Mouse (Mus musculus): ENCODE results near the gene Trim56. TPM values are rescaled to one million over a fixed set of nuclear protein-coding genes. Genes with fewer than 3 reads are reported as not detected.

The Trim56 gene
- polyA plus RNA-seq, 1 experiment from 2014 or later, result 12.2 TPM

GRCm38 (mm10) chr5:137111542-137112408 is 4.2 kb downstream of the Trim56 start:
- 79% methylated on average over 4 of the region's 5 CpGs for WGBS
- Histone ChIP-seq H3K36me3 (ENCODE audit: control insufficient read depth, insufficient read depth, low read length) (peaks cover 27% of the 10 kb centered on the region), H3K4me2 (ENCODE audit: low read depth, low read length) (no peak overlapping the region), H3K4me1 (replicated peaks; ENCODE audit: control insufficient read depth, insufficient read depth, low read length) (peaks cover 15% of the 10 kb centered on the region), H3K9ac (ENCODE audit: low read length) (no peak overlapping the region), H3K9me3 (ENCODE audit: control insufficient read depth, low read length) (no peaks in the 10 kb centered on the region), H3K4me3 (ENCODE audit: low read length) (no peak overlapping the region), H3K27ac (ENCODE audit: low read length) (no peak overlapping the region), H3K27me3 (ENCODE audit: control insufficient read depth, insufficient read depth, low read depth, low read length) (no peaks in the 10 kb centered on the region)
- ATAC-seq (ENCODE audit: low read depth), result no peak

GRCm38 (mm10) chr5:137110863-137111262 is 5.1 kb downstream of the Trim56 start:
- no peak overlapping the region for H3K27ac ChIP-seq (ENCODE audit: low read length)
- no peak overlapping the region for H3K9ac ChIP-seq (ENCODE audit: low read length)
- no peak for ATAC-seq (ENCODE audit: low read depth)
- peaks cover 15% of the 10 kb centered on the region for H3K4me1 ChIP-seq (replicated peaks; ENCODE audit: control insufficient read depth, insufficient read depth, low read length)
- no peaks in the 10 kb centered on the region for H3K9me3 ChIP-seq (ENCODE audit: control insufficient read depth, low read length)
- no peak overlapping the region for H3K4me3 ChIP-seq (ENCODE audit: low read length)
- H3K4me2 ChIP-seq (ENCODE audit: low read depth, low read length), result no peak overlapping the region
- H3K36me3 ChIP-seq (ENCODE audit: control insufficient read depth, insufficient read depth, low read length), result peaks cover 27% of the 10 kb centered on the region
- 91% methylated on average over 12 of the region's 12 CpGs for WGBS
- H3K27me3 ChIP-seq (ENCODE audit: control insufficient read depth, insufficient read depth, low read depth, low read length), result no peaks in the 10 kb centered on the region

- 57% methylated on average over 25 of the region's 25 CpGs for WGBS
- Histone ChIP-seq H3K4me3 (ENCODE audit: low read length) (no peak overlapping the region), H3K27me3 (ENCODE audit: control insufficient read depth, insufficient read depth, low read depth, low read length) (no peaks in the 10 kb centered on the region), H3K4me2 (ENCODE audit: low read depth, low read length) (no peak overlapping the region), H3K36me3 (ENCODE audit: control insufficient read depth, insufficient read depth, low read length) (peaks cover 27% of the 10 kb centered on the region), H3K27ac (ENCODE audit: low read length) (no peak overlapping the region), H3K9me3 (ENCODE audit: control insufficient read depth, low read length) (no peaks in the 10 kb centered on the region), H3K9ac (ENCODE audit: low read length) (no peak overlapping the region), H3K4me1 (replicated peaks; ENCODE audit: control insufficient read depth, insufficient read depth, low read length) (peaks cover 10% of the 10 kb centered on the region)
- no peak for ATAC-seq (ENCODE audit: low read depth)
These were observed 5.9 kb downstream of the Trim56 start for GRCm38 (mm10) chr5:137109941-137110593.

GRCm38 (mm10) chr5:137108111-137108510 is 7.9 kb downstream of the Trim56 start:
- H3K4me2 ChIP-seq (ENCODE audit: low read depth, low read length), result no peak overlapping the region
- H3K4me3 ChIP-seq (ENCODE audit: low read length), result no peak overlapping the region
- no peak overlapping the region for H3K27ac ChIP-seq (ENCODE audit: low read length)
- 50% methylated on average over 6 of the region's 6 CpGs for WGBS
- peaks cover 8% of the 10 kb centered on the region; the same call in 1 of the 2 replicates for H3K4me1 ChIP-seq (replicated peaks; ENCODE audit: control insufficient read depth, insufficient read depth, low read length)
- H3K9me3 ChIP-seq (ENCODE audit: control insufficient read depth, low read length), result no peaks in the 10 kb centered on the region
- ATAC-seq (ENCODE audit: low read depth), result no peak
- no peak overlapping the region for H3K9ac ChIP-seq (ENCODE audit: low read length)
- H3K36me3 ChIP-seq (ENCODE audit: control insufficient read depth, insufficient read depth, low read length), result peaks cover 16% of the 10 kb centered on the region
- no peaks in the 10 kb centered on the region for H3K27me3 ChIP-seq (ENCODE audit: control insufficient read depth, insufficient read depth, low read depth, low read length)

- Histone ChIP-seq H3K27me3 (ENCODE audit: control insufficient read depth, insufficient read depth, low read depth, low read length) (no peaks in the 10 kb centered on the region), H3K27ac (ENCODE audit: low read length) (no peak overlapping the region), H3K4me1 (replicated peaks; ENCODE audit: control insufficient read depth, insufficient read depth, low read length) (peaks cover 10% of the 10 kb centered on the region; the same call in 1 of the 2 replicates), H3K4me3 (ENCODE audit: low read length) (no peak overlapping the region), H3K4me2 (ENCODE audit: low read depth, low read length) (no peak overlapping the region), H3K36me3 (ENCODE audit: control insufficient read depth, insufficient read depth, low read length) (peaks cover 12% of the 10 kb centered on the region), H3K9ac (ENCODE audit: low read length) (no peak overlapping the region), H3K9me3 (ENCODE audit: control insufficient read depth, low read length) (no peaks in the 10 kb centered on the region)
- no peak for ATAC-seq (ENCODE audit: low read depth)
- WGBS, result 75% methylated on average over 8 of the region's 8 CpGs
These were observed 8.3 kb downstream of the Trim56 start for GRCm38 (mm10) chr5:137107670-137108069.

- Histone ChIP-seq H3K36me3 (ENCODE audit: control insufficient read depth, insufficient read depth, low read length) (peaks cover 8% of the 10 kb centered on the region; the same call in 1 of the 2 replicates), H3K4me3 (ENCODE audit: low read length) (no peak overlapping the region), H3K27ac (ENCODE audit: low read length) (no peak overlapping the region), H3K4me1 (replicated peaks; ENCODE audit: control insufficient read depth, insufficient read depth, low read length) (peaks cover 10% of the 10 kb centered on the region; the same call in 1 of the 2 replicates), H3K9ac (ENCODE audit: low read length) (no peak overlapping the region), H3K4me2 (ENCODE audit: low read depth, low read length) (no peak overlapping the region), H3K9me3 (ENCODE audit: control insufficient read depth, low read length) (no peaks in the 10 kb centered on the region), H3K27me3 (ENCODE audit: control insufficient read depth, insufficient read depth, low read depth, low read length) (no peaks in the 10 kb centered on the region)
- ATAC-seq (ENCODE audit: low read depth), result peak; percentile 69; the same call in 1 of the 2 replicates
- 6% methylated on average over 6 of the region's 6 CpGs for WGBS
These were observed 9.0 kb downstream of the Trim56 start for GRCm38 (mm10) chr5:137107024-137107423.

GRCm38 (mm10) chr5:137106434-137106833 is 9.6 kb downstream of the Trim56 start:
- H3K36me3 ChIP-seq (ENCODE audit: control insufficient read depth, insufficient read depth, low read length), result 0 out of 2 replicates have a peak, but pooled peaks cover 4% of the 10 kb centered on the region
- no peak overlapping the region for H3K9ac ChIP-seq (ENCODE audit: low read length)
- peaks cover 10% of the 10 kb centered on the region; the same call in 1 of the 2 replicates for H3K4me1 ChIP-seq (replicated peaks; ENCODE audit: control insufficient read depth, insufficient read depth, low read length)
- WGBS, result 63% methylated on average over 4 of the region's 4 CpGs
- H3K9me3 ChIP-seq (ENCODE audit: control insufficient read depth, low read length), result no peaks in the 10 kb centered on the region
- no peaks in the 10 kb centered on the region for H3K27me3 ChIP-seq (ENCODE audit: control insufficient read depth, insufficient read depth, low read depth, low read length)
- no peak overlapping the region for H3K4me3 ChIP-seq (ENCODE audit: low read length)
- ATAC-seq (ENCODE audit: low read depth), result peak; percentile 51; the same call in 1 of the 2 replicates
- no peak overlapping the region for H3K27ac ChIP-seq (ENCODE audit: low read length)
- H3K4me2 ChIP-seq (ENCODE audit: low read depth, low read length), result no peak overlapping the region

GRCm38 (mm10) chr5:137103969-137104368 is 12.0 kb downstream of the Trim56 start:
- ATAC-seq (ENCODE audit: low read depth), result no peak
- Histone ChIP-seq H3K27me3 (ENCODE audit: control insufficient read depth, insufficient read depth, low read depth, low read length) (no peaks in the 10 kb centered on the region), H3K36me3 (ENCODE audit: control insufficient read depth, insufficient read depth, low read length) (no peaks in the 10 kb centered on the region), H3K4me1 (replicated peaks; ENCODE audit: control insufficient read depth, insufficient read depth, low read length) (peaks cover 10% of the 10 kb centered on the region; the same call in 1 of the 2 replicates), H3K9me3 (ENCODE audit: control insufficient read depth, low read length) (no peaks in the 10 kb centered on the region), H3K9ac (ENCODE audit: low read length) (no peak overlapping the region), H3K27ac (ENCODE audit: low read length) (no peak overlapping the region), H3K4me3 (ENCODE audit: low read length) (no peak overlapping the region), H3K4me2 (ENCODE audit: low read depth, low read length) (no peak overlapping the region)
- 83% methylated on average over 2 of the region's 2 CpGs for WGBS
